Mouse (Mus musculus) forebrain, embryonic 14.5 days (tissue): Measurements from ENCODE around the gene Mmgt1. TPM values are rescaled to one million over a fixed set of nuclear protein-coding genes. Genes with fewer than 3 reads are reported as not detected.
A peak's percentile ranks its signal among the peaks of the same experiment; 100 is the strongest.

Experiments
- ATAC-seq: fragments of 200-750 bp; cut with Nextera tagmentation; 2 replicates; pipeline ENCODE4 v1.8.0; 2017; ENCODE audit warnings: mild to moderate bottlenecking, moderate library complexity
- DNase-seq: peaks from one replicate; pipeline ENCODE4 v3.0.0-alpha.2; 2015; ENCODE audit warnings: low spot score
- H3K27ac ChIP-seq: fragments of 300-500 bp; sonication (generic); 2 replicates; pipeline ENCODE4 v1.5.1; 2014; ENCODE audit warnings: low read depth, mild to moderate bottlenecking, control low read depth, low read length, moderate library complexity
- H3K27me3 ChIP-seq: fragments of 300-500 bp; sonication (generic); replicated peaks from 2 replicates; pipeline ENCODE4 v1.6.1; 2014; ENCODE audit warnings: low read length, control low read depth, mixed read lengths; ENCODE audit not compliant: control insufficient read depth, insufficient read depth
- H3K36me3 ChIP-seq: fragments of 300-500 bp; sonication (generic); 2 replicates; pipeline ENCODE4 v1.6.1; 2014; ENCODE audit warnings: low read length, control low read depth; ENCODE audit not compliant: control insufficient read depth, insufficient read depth
- H3K4me1 ChIP-seq: fragments of 300-500 bp; sonication (generic); 2 replicates; pipeline ENCODE4 v1.6.1; 2014; ENCODE audit warnings: antibody characterized with exemption, low read length, control low read depth; ENCODE audit not compliant: control insufficient read depth, insufficient read depth
- H3K4me2 ChIP-seq: fragments of 300-500 bp; sonication (generic); 2 replicates; pipeline ENCODE4 v1.6.1; 2014; ENCODE audit warnings: mild to moderate bottlenecking, control low read depth, low read length
- H3K4me3 ChIP-seq: fragments of 300-500 bp; sonication (generic); 2 replicates; pipeline ENCODE4 v1.5.1; 2014; ENCODE audit warnings: low read depth, low read length, control low read depth
- H3K9ac ChIP-seq: fragments of 300-500 bp; sonication (generic); 2 replicates; pipeline ENCODE4 v1.6.1; 2014; ENCODE audit warnings: mild to moderate bottlenecking, low read length, control low read depth, moderate library complexity
- H3K9me3 ChIP-seq: fragments of 300-500 bp; sonication (generic); replicated peaks from 2 replicates; pipeline ENCODE4 v1.6.1; 2016; ENCODE audit warnings: low read length, control low read depth, mixed read lengths; ENCODE audit not compliant: control insufficient read depth
- WGBS: fragments of 180-500 bp; shearing (Covaris S2); extraction: QIAGEN DNeasy Blood & Tissue Kit; methylation state at CpG from one replicate; pipeline ENCODE4 v1.1.7; 2014; 5-methylcytosine and 5-hydroxymethylcytosine counted together
- polyA plus RNA-seq: library from polyadenylated mRNA; unstranded; fragments of >200 nt; fragmentation: Nextera tagmentation; extraction: Ambion mirVana; gene quantifications from 2 replicates; pipeline ENCODE4 v1.2.1, GENCODE M21; 2014

Gene Mmgt1
- 45.8 and 49.9 TPM in 2 replicates for polyA plus RNA-seq

- ATAC-seq (peak; percentile 99), DNase-seq (peak; percentile 96)
- H3K9me3 ChIP-seq: no peaks in the 10 kb centered on the region
- peak within 1 kb of the TSS; percentile 77 for H3K27ac ChIP-seq
- H3K4me3 ChIP-seq: peak within 1 kb of the TSS; percentile 60
- no peaks in the 10 kb centered on the region for H3K27me3 ChIP-seq
- H3K4me2 ChIP-seq: peak within 1 kb of the TSS; percentile 57
- 27% methylated on average over 44 of the region's 44 CpGs for WGBS
- no peaks in the 10 kb centered on the region for H3K4me1 ChIP-seq
- peak within 1 kb of the TSS; percentile 72 for H3K9ac ChIP-seq
- no peaks in the 10 kb centered on the region for H3K36me3 ChIP-seq
These were observed at the start of gene Mmgt1 for GRCm38 (mm10) chrX:56597887-56598640. Gene Mmgt1 (minus strand): TSS chrX:56598069.

GRCm38 (mm10) chrX:56640066-56640465, 42.2 kb upstream of the Mmgt1 start:
- Histone ChIP-seq H3K4me1 (no peaks in the 10 kb centered on the region), H3K4me3 (no peak overlapping the region), H3K4me2 (no peak overlapping the region), H3K27me3 (no peaks in the 10 kb centered on the region), H3K9ac (no peak overlapping the region), H3K36me3 (no peaks in the 10 kb centered on the region), H3K9me3 (no peaks in the 10 kb centered on the region), H3K27ac (no peak overlapping the region)
- ATAC-seq (no peak), DNase-seq (no peak)
- WGBS: 5% methylated on average over 1 of the region's 1 CpGs

GRCm38 (mm10) chrX:56636185-56636584, 38.3 kb upstream of the Mmgt1 start:
- no peaks in the 10 kb centered on the region for H3K36me3 ChIP-seq
- no peak overlapping the region for H3K4me3 ChIP-seq
- no peak overlapping the region for H3K27ac ChIP-seq
- DNase-seq (no peak), ATAC-seq (no peak)
- no peaks in the 10 kb centered on the region for H3K4me1 ChIP-seq
- H3K9ac ChIP-seq: no peak overlapping the region
- H3K27me3 ChIP-seq: no peaks in the 10 kb centered on the region
- no peak overlapping the region for H3K4me2 ChIP-seq
- H3K9me3 ChIP-seq: no peaks in the 10 kb centered on the region
- WGBS: 82% methylated on average over 5 of the region's 5 CpGs

- WGBS: 88% methylated on average over 2 of the region's 2 CpGs
- H3K27ac ChIP-seq: no peak overlapping the region
- no peaks in the 10 kb centered on the region for H3K27me3 ChIP-seq
- H3K9me3 ChIP-seq: no peaks in the 10 kb centered on the region
- H3K4me2 ChIP-seq: no peak overlapping the region
- no peak overlapping the region for H3K9ac ChIP-seq
- no peak for ATAC-seq
- no peak overlapping the region for H3K4me3 ChIP-seq
- H3K36me3 ChIP-seq: no peaks in the 10 kb centered on the region
- no peaks in the 10 kb centered on the region; the same call in 1 of the 2 replicates for H3K4me1 ChIP-seq
- DNase-seq: no peak
These were observed 17.4 kb upstream of the Mmgt1 start for GRCm38 (mm10) chrX:56615236-56615635.

- no peaks in the 10 kb centered on the region for H3K27me3 ChIP-seq
- no peaks in the 10 kb centered on the region for H3K9me3 ChIP-seq
- H3K4me3 ChIP-seq: peak overlapping the region; percentile 53
- DNase-seq (peak; percentile 7), ATAC-seq (peak; percentile 47)
- H3K4me1 ChIP-seq: no peaks in the 10 kb centered on the region; the same call in 1 of the 2 replicates
- peak overlapping the region; percentile 55 for H3K4me2 ChIP-seq
- H3K9ac ChIP-seq: peak overlapping the region; percentile 74
- H3K36me3 ChIP-seq: no peaks in the 10 kb centered on the region
- 25% methylated on average over 13 of the region's 13 CpGs for WGBS
- peak overlapping the region; percentile 70; the same call in 1 of the 2 replicates for H3K27ac ChIP-seq
These were observed 12.4 kb upstream of the Mmgt1 start for GRCm38 (mm10) chrX:56610318-56610694.

GRCm38 (mm10) chrX:56609623-56610317, 11.9 kb upstream of the Mmgt1 start, which contains the start of gene Slc9a6:
Gene Slc9a6 (plus strand): TSS chrX:56609757.
- no peaks in the 10 kb centered on the region for H3K27me3 ChIP-seq
- WGBS: 28% methylated on average over 44 of the region's 50 CpGs
- no peaks in the 10 kb centered on the region for H3K36me3 ChIP-seq
- no peaks in the 10 kb centered on the region; the same call in 1 of the 2 replicates for H3K4me1 ChIP-seq
- no peaks in the 10 kb centered on the region for H3K9me3 ChIP-seq
- peak within 1 kb of the TSS; percentile 70; the same call in 1 of the 2 replicates for H3K27ac ChIP-seq
- peak; percentile 99 for ATAC-seq
- peak; percentile 90 for DNase-seq
- H3K4me2 ChIP-seq: peak within 1 kb of the TSS; percentile 55
- peak within 1 kb of the TSS; percentile 53 for H3K4me3 ChIP-seq
- H3K9ac ChIP-seq: peak within 1 kb of the TSS; percentile 74

- ATAC-seq: no peak; the same call in 1 of the 2 replicates
- peak overlapping the region; percentile 35; the same call in 1 of the 2 replicates for H3K9ac ChIP-seq
- H3K27me3 ChIP-seq: no peaks in the 10 kb centered on the region
- H3K4me3 ChIP-seq: peak overlapping the region; percentile 53
- WGBS: 44% methylated on average over 7 of the region's 7 CpGs
- peak overlapping the region; percentile 43 for H3K4me2 ChIP-seq
- H3K4me1 ChIP-seq: no peaks in the 10 kb centered on the region; the same call in 1 of the 2 replicates
- no peaks in the 10 kb centered on the region for H3K9me3 ChIP-seq
- no peaks in the 10 kb centered on the region for H3K36me3 ChIP-seq
- no peak for DNase-seq
- H3K27ac ChIP-seq: no peak overlapping the region
These were observed 11.4 kb upstream of the Mmgt1 start for GRCm38 (mm10) chrX:56609285-56609622.

GRCm38 (mm10) chrX:56607032-56607710, 9.3 kb upstream of the Mmgt1 start:
- no peak overlapping the region for H3K4me2 ChIP-seq
- DNase-seq: no peak
- H3K4me3 ChIP-seq: no peak overlapping the region
- no peaks in the 10 kb centered on the region for H3K27me3 ChIP-seq
- no peak overlapping the region for H3K9ac ChIP-seq
- no peaks in the 10 kb centered on the region; the same call in 1 of the 2 replicates for H3K4me1 ChIP-seq
- ATAC-seq: no peak
- no peaks in the 10 kb centered on the region for H3K36me3 ChIP-seq
- no peak overlapping the region for H3K27ac ChIP-seq
- no peaks in the 10 kb centered on the region for H3K9me3 ChIP-seq
- WGBS: 84% methylated on average over 7 of the region's 7 CpGs
